Mouse (Mus musculus): ENCODE data around the gene Syndig1l. TPM values are rescaled to one million over a fixed set of nuclear protein-coding genes. Genes with fewer than 3 reads are reported as not detected.

Gene Syndig1l
- polyA plus RNA-seq, 1 experiment from 2014 or later, result 0.19 TPM

GRCm38 (mm10) chr12:84726391-84726790, 27.8 kb upstream of the Syndig1l start:
- no peaks in the 10 kb centered on the region for H3K36me3 ChIP-seq (ENCODE audit: control insufficient read depth, insufficient read depth, low read length)
- no peaks in the 10 kb centered on the region for H3K4me1 ChIP-seq (ENCODE audit: control insufficient read depth, insufficient read depth, low read length)
- 77% methylated on average over 4 of the region's 4 CpGs for WGBS
- H3K4me3 ChIP-seq (ENCODE audit: low read depth, low read length), result no peak overlapping the region
- no peaks in the 10 kb centered on the region for H3K9me3 ChIP-seq (ENCODE audit: control insufficient read depth, low read depth, low read length)
- H3K9ac ChIP-seq (replicated peaks; ENCODE audit: low read depth, low read length), result no peak overlapping the region
- no peaks in the 10 kb centered on the region for H3K27me3 ChIP-seq (ENCODE audit: control insufficient read depth, insufficient read depth, low read length)
- no peak for ATAC-seq (ENCODE audit: insufficient number of reproducible peaks, insufficient read depth, low FRiP score, low read depth)
- no peak overlapping the region for H3K27ac ChIP-seq (ENCODE audit: low read length)
- H3K4me2 ChIP-seq (replicated peaks; ENCODE audit: low read depth, low read length), result no peak overlapping the region

- H3K4me1 ChIP-seq (ENCODE audit: control insufficient read depth, insufficient read depth, low read length), result no peaks in the 10 kb centered on the region
- no peaks in the 10 kb centered on the region for H3K9me3 ChIP-seq (ENCODE audit: control insufficient read depth, low read depth, low read length)
- no peak overlapping the region for H3K4me2 ChIP-seq (replicated peaks; ENCODE audit: low read depth, low read length)
- no peak overlapping the region for H3K9ac ChIP-seq (replicated peaks; ENCODE audit: low read depth, low read length)
- H3K36me3 ChIP-seq (ENCODE audit: control insufficient read depth, insufficient read depth, low read length), result no peaks in the 10 kb centered on the region
- no peak overlapping the region for H3K4me3 ChIP-seq (ENCODE audit: low read depth, low read length)
- no peak for ATAC-seq (ENCODE audit: insufficient number of reproducible peaks, insufficient read depth, low FRiP score, low read depth)
- no peak overlapping the region for H3K27ac ChIP-seq (ENCODE audit: low read length)
- H3K27me3 ChIP-seq (ENCODE audit: control insufficient read depth, insufficient read depth, low read length), result no peaks in the 10 kb centered on the region
- 78% methylated on average over 9 of the region's 9 CpGs for WGBS
Measured at GRCm38 (mm10) chr12:84718462-84719244, 20.0 kb upstream of the Syndig1l start.

GRCm38 (mm10) chr12:84714578-84714977, 15.9 kb upstream of the Syndig1l start:
- H3K4me1 ChIP-seq (ENCODE audit: control insufficient read depth, insufficient read depth, low read length), result no peaks in the 10 kb centered on the region
- no peak overlapping the region for H3K9ac ChIP-seq (replicated peaks; ENCODE audit: low read depth, low read length)
- ATAC-seq (ENCODE audit: insufficient number of reproducible peaks, insufficient read depth, low FRiP score, low read depth), result no peak
- no peak overlapping the region for H3K4me3 ChIP-seq (ENCODE audit: low read depth, low read length)
- 83% methylated on average over 6 of the region's 6 CpGs for WGBS
- H3K27me3 ChIP-seq (ENCODE audit: control insufficient read depth, insufficient read depth, low read length), result no peaks in the 10 kb centered on the region
- no peaks in the 10 kb centered on the region for H3K9me3 ChIP-seq (ENCODE audit: control insufficient read depth, low read depth, low read length)
- no peak overlapping the region for H3K27ac ChIP-seq (ENCODE audit: low read length)
- no peaks in the 10 kb centered on the region for H3K36me3 ChIP-seq (ENCODE audit: control insufficient read depth, insufficient read depth, low read length)
- H3K4me2 ChIP-seq (replicated peaks; ENCODE audit: low read depth, low read length), result no peak overlapping the region

GRCm38 (mm10) chr12:84709842-84710439, 11.3 kb upstream of the Syndig1l start:
- H3K4me3 ChIP-seq (ENCODE audit: low read depth, low read length), result no peak overlapping the region
- 13% methylated on average over 14 of the region's 14 CpGs for WGBS
- no peak overlapping the region for H3K27ac ChIP-seq (ENCODE audit: low read length)
- no peaks in the 10 kb centered on the region for H3K36me3 ChIP-seq (ENCODE audit: control insufficient read depth, insufficient read depth, low read length)
- no peak overlapping the region for H3K9ac ChIP-seq (replicated peaks; ENCODE audit: low read depth, low read length)
- no peaks in the 10 kb centered on the region for H3K4me1 ChIP-seq (ENCODE audit: control insufficient read depth, insufficient read depth, low read length)
- H3K9me3 ChIP-seq (ENCODE audit: control insufficient read depth, low read depth, low read length), result no peaks in the 10 kb centered on the region
- no peaks in the 10 kb centered on the region for H3K27me3 ChIP-seq (ENCODE audit: control insufficient read depth, insufficient read depth, low read length)
- no peak overlapping the region for H3K4me2 ChIP-seq (replicated peaks; ENCODE audit: low read depth, low read length)
- no peak for ATAC-seq (ENCODE audit: insufficient number of reproducible peaks, insufficient read depth, low FRiP score, low read depth)

GRCm38 (mm10) chr12:84707804-84708203, 9.2 kb upstream of the Syndig1l start:
- no peak overlapping the region for H3K4me3 ChIP-seq (ENCODE audit: low read depth, low read length)
- WGBS, result 76% methylated on average over 4 of the region's 4 CpGs
- no peak for ATAC-seq (ENCODE audit: insufficient number of reproducible peaks, insufficient read depth, low FRiP score, low read depth)
- no peak overlapping the region for H3K4me2 ChIP-seq (replicated peaks; ENCODE audit: low read depth, low read length)
- H3K9ac ChIP-seq (replicated peaks; ENCODE audit: low read depth, low read length), result no peak overlapping the region
- H3K36me3 ChIP-seq (ENCODE audit: control insufficient read depth, insufficient read depth, low read length), result no peaks in the 10 kb centered on the region
- H3K27ac ChIP-seq (ENCODE audit: low read length), result no peak overlapping the region
- H3K9me3 ChIP-seq (ENCODE audit: control insufficient read depth, low read depth, low read length), result no peaks in the 10 kb centered on the region
- H3K27me3 ChIP-seq (ENCODE audit: control insufficient read depth, insufficient read depth, low read length), result no peaks in the 10 kb centered on the region
- H3K4me1 ChIP-seq (ENCODE audit: control insufficient read depth, insufficient read depth, low read length), result no peaks in the 10 kb centered on the region

GRCm38 (mm10) chr12:84706886-84707285, 8.3 kb upstream of the Syndig1l start:
- H3K27me3 ChIP-seq (ENCODE audit: control insufficient read depth, insufficient read depth, low read length), result no peaks in the 10 kb centered on the region
- no peak overlapping the region for H3K4me3 ChIP-seq (ENCODE audit: low read depth, low read length)
- WGBS, result 72% methylated on average over 4 of the region's 4 CpGs
- no peak overlapping the region for H3K4me2 ChIP-seq (replicated peaks; ENCODE audit: low read depth, low read length)
- no peak for ATAC-seq (ENCODE audit: insufficient number of reproducible peaks, insufficient read depth, low FRiP score, low read depth)
- H3K9me3 ChIP-seq (ENCODE audit: control insufficient read depth, low read depth, low read length), result no peaks in the 10 kb centered on the region
- H3K4me1 ChIP-seq (ENCODE audit: control insufficient read depth, insufficient read depth, low read length), result no peaks in the 10 kb centered on the region
- H3K9ac ChIP-seq (replicated peaks; ENCODE audit: low read depth, low read length), result no peak overlapping the region
- H3K36me3 ChIP-seq (ENCODE audit: control insufficient read depth, insufficient read depth, low read length), result no peaks in the 10 kb centered on the region
- no peak overlapping the region for H3K27ac ChIP-seq (ENCODE audit: low read length)

- Histone ChIP-seq H3K36me3 (ENCODE audit: control insufficient read depth, insufficient read depth, low read length) (no peaks in the 10 kb centered on the region), H3K4me3 (ENCODE audit: low read depth, low read length) (no peak overlapping the region), H3K4me1 (ENCODE audit: control insufficient read depth, insufficient read depth, low read length) (no peaks in the 10 kb centered on the region), H3K27me3 (ENCODE audit: control insufficient read depth, insufficient read depth, low read length) (0 out of 2 replicates have a peak, but pooled peaks cover 6% of the 10 kb centered on the region), H3K9me3 (ENCODE audit: control insufficient read depth, low read depth, low read length) (no peaks in the 10 kb centered on the region), H3K9ac (replicated peaks; ENCODE audit: low read depth, low read length) (no peak overlapping the region), H3K27ac (ENCODE audit: low read length) (no peak overlapping the region), H3K4me2 (replicated peaks; ENCODE audit: low read depth, low read length) (no peak overlapping the region)
- 70% methylated on average over 7 of the region's 7 CpGs for WGBS
- ATAC-seq (ENCODE audit: insufficient number of reproducible peaks, insufficient read depth, low FRiP score, low read depth), result no peak
Measured at GRCm38 (mm10) chr12:84702586-84702985, 4.0 kb upstream of the Syndig1l start.

- H3K4me1 ChIP-seq (ENCODE audit: control insufficient read depth, insufficient read depth, low read length), result no peaks in the 10 kb centered on the region
- no peaks in the 10 kb centered on the region for H3K27me3 ChIP-seq (ENCODE audit: control insufficient read depth, insufficient read depth, low read length)
- H3K9me3 ChIP-seq (ENCODE audit: control insufficient read depth, low read depth, low read length), result no peaks in the 10 kb centered on the region
- H3K4me2 ChIP-seq (replicated peaks; ENCODE audit: low read depth, low read length), result no peak overlapping the region
- no peak for ATAC-seq (ENCODE audit: insufficient number of reproducible peaks, insufficient read depth, low FRiP score, low read depth)
- H3K27ac ChIP-seq (ENCODE audit: low read length), result no peak overlapping the region
- no peak overlapping the region for H3K9ac ChIP-seq (replicated peaks; ENCODE audit: low read depth, low read length)
- H3K36me3 ChIP-seq (ENCODE audit: control insufficient read depth, insufficient read depth, low read length), result no peaks in the 10 kb centered on the region
- 83% methylated on average over 6 of the region's 6 CpGs for WGBS
- H3K4me3 ChIP-seq (ENCODE audit: low read depth, low read length), result no peak overlapping the region
Measured at GRCm38 (mm10) chr12:84692141-84692540, 6.5 kb downstream of the Syndig1l start.

All from stomach, embryonic 14.5 days (tissue).